Mouse (Mus musculus): ENCODE results near the gene Smim26.
"Not testable (repeated sequence)": the region's sequence is repeated elsewhere in the genome, so short reads cannot be mapped to it uniquely, and the experiment has no call there.

Smim26 gene

DNA sequence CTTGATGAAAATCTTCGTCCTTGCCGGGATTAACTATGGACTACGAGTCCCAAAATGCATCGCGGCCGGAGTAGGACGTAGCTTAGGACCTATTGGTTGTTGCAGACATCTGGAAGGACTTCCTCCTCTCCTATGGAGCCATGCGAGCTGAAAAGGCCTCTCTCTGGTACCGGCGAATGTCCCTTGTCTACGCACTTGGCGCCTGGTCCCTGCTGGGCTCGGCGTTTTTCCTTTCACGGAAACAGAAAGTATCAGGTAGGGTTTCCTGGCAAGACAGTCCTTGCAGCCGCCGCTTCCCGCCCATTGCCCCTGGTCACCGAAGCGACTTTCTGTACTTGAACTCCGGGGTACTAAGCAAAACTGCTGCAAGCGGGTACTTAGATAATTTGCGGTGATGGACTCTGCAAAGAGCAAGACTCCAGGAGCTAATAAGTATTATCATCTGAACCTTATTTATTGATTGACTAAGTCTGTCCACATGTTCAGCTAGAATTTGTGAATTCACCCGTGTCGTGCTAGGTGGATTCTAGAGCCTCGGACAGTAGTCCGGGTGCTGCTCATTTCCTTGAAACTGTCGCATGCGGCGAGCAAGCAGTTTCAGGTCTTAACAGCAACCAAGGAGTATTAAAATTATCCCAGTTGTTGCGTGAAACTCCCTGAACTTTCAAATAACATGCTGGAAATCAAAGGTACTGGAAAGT lies at the start of gene Smim26:
Gene Smim26 (plus strand): TSS at position 104 of the 701 bp plus-strand sequence.
- DNase-seq (ENCODE audit: low spot score in 2 of 2), result peak; percentile 48 to 78

DNA sequence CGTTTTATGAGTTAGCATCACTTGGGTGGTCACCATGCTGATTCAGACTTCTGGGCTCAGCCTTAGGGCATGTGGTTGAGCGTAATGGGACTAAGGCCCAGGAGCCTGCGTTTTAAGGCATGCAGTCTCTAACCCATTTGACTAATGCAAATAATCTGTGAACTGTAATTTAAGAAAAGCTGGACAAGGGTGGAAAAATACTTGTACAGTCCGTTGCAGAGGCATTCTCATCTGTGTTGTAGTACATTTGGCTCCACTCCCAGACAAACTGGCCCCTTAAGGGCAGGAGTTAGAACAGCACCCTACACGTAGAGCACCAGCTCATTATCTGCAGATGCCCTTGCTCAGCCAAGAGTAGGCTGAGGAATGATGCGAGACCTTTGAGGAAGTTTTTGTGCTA lies 49.2 kb upstream of the Smim26 start:
- DNase-seq (ENCODE audit: low spot score in 2 of 2), result no peak

DNA sequence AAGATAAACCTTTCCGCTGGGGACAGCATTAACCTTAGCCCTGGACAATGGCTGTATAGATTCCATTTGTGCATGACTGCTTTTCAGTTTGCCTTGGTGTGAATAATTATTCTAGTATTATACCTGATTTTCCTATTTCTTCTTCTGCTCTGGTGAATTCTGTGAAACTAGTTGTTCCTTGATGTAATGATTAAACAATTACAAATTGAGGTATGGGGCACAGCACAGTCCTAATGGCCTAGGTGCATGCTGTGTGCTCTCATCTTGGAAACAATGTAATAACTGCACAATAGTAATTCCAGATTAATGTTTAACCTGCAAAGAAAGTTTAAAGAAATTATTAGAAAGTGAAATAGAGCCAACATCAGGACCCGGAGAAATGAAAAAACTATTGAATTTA lies 48.8 kb upstream of the Smim26 start:
- DNase-seq (ENCODE audit: low spot score in 2 of 2), result no peak

DNA sequence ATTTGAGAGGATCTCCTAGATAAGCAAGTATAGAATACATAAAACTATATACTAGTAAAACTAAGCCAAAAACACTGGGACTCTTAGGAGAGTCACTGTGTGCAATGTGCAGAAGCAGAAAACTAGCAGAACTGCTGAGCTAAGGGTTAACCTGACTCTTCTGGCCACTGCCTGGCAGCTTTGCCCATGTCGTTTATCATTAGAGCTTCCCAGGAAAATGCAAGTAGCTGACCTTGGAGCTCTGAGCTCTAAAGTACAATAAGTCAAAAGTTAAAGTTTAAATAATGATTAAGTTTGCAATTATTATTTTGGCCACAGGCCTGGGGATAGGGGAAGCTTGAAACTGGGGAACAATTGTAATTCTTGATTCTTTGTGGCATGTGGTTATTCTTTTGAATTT lies 48.4 kb upstream of the Smim26 start:
- DNase-seq (ENCODE audit: low spot score in 2 of 2), result no peak

DNA sequence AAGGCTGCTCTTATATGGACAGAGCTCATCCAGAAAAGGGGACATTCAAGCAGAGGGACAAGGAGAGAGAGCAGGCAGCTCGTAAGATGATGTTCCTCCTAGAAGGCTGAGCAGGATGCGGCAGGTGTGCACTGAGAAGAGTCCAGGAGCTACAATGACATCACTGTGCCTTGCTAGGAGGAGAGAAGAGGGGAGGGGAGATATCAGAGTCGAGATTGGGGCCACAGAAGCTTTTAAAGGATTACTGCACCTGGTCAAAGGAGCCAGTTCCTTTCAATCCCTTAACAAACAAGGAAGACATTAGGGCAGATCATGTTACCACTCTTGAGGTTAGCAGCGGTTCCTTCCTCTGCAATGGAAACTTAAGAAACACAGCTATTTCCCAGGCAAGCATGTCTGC lies 46.3 kb upstream of the Smim26 start:
- no peak for DNase-seq (ENCODE audit: low spot score in 2 of 2)

DNA sequence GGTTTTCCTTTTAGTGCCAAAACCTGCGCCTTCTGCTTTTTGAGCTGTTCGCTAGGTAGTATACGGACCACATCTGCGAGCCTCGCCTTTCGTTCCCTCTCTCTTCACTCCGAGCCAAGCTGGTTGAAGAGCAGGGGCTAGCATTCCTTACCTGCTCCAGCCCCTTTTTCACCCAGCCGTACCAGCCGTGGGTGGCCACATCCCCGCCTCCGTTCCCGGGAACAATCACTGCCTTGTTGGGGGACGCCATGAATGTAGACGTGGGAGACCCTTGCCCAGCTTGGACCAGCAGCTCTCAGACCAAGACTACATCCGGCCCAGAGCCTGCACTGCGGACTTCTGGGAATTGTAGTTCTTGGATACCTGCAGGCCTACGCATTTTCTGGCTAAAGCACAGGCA lies 43.3 kb upstream of the Smim26 start, which contains the start of gene Rbbp9:
Gene Rbbp9 (minus strand): TSS at position 341 of the 400 bp plus-strand sequence.
- DNase-seq (ENCODE audit: low spot score in 2 of 2), result peak; percentile 24 to 44

DNA sequence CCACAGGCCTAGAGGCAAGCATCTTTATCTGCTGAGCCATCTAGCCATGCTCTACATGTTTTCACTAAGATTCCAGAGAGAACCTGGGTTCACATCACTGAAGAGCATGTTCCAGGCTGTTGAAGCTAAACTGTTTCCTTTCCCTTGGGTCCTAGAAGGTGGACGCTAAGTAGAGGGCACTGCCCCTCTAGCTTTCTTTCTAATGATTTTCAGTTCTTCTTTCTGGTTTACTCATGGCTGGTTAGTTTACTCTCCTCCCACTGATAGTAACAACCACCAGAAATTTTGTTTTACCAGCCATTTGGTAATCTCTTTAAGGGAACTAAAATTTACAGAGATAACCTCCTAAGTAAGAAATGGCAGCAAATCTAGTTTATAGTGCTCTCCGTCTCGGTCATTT lies 39.9 kb upstream of the Smim26 start:
- DNase-seq (ENCODE audit: low spot score in 2 of 2), result no peak

DNA sequence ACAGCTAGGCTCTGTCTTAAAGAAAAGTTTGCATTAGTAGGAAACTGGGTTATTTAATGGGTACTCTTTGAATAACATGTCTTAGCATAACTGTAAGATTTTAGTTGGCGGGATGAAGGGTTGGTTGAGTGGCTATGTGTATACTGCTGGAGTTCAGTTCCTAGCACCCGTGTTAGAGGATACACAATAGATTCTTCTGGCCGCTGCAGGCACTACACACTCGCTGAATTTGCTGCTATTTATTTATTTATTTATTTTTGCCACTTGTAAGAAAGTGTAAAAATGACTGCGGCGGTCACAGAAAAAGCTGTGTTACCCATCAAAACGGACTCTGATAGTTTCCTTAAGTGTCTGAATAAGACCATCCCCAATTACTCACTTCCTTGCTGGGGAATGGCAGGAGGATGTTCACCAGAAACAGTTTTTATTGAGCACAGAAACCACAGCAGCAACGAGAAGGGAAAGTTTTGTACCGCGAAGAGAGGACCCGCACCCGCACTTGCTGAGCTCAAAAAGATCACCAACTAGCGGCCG lies 38.5 kb upstream of the Smim26 start:
- peak; percentile 10 to 15 for DNase-seq (ENCODE audit: low spot score in 2 of 2)

DNA sequence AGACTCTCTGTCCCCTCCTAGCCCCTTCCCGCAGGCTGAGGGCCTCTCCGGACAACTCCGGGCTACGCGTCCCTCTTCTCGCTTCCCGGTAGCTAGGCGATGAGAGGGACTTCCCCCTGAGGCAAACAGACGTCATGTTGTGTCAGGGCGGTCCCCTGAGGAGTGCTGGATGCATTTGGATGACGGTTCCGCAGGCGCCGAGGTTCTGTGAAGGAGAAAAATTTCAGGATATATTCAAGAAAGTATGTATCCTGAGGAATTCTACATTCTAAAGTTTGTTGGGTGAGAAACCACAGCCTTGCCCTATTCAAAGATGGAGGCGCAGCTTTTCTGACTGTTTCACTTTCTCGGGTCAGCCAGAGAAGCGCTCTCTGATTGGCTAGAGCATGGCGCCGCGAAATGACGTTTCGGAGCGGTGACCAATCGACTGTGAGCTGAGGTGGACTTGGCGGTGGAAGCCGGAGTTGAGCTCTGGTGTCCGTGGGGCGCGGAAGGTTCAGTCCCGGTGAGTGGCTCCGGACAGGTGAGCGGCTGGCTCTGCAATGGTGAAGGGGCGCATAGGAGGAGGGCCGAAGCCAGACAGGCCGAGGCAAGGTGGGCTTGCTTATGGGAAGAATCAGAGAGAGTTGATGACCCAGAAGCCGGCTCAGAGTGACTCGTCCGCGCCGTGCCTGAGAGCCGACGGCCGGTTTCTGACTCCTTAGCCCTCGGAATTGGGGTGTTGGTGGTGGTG lies 37.9 kb upstream of the Smim26 start, which contains the start of gene Sec23b:
Gene Sec23b (plus strand): TSS at position 410 of the 733 bp plus-strand sequence.
- DNase-seq (ENCODE audit: low spot score in 2 of 2), result peak; percentile 93 to 96

DNA sequence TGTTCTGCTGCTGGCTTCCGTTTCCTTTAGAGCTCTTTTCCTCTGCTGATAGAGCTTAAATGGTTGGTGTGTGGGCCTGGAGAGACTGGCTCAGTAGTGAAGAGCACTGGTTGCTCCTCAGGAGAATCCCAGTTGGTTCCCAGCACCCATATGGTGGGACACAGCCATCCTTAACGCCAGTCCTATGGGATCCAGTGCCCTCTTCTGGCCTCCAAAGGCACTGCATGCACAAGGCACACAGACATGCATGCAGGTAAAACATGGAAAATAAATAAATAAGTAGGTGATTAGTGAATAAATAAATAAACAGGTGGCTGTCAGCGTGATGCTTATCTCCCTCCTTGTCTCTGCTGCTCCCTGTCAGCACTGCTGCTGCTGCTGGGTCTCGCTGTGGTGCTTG lies 5.1 kb upstream of the Smim26 start:
- DNase-seq (ENCODE audit: low spot score in 2 of 2), result no peak

DNA sequence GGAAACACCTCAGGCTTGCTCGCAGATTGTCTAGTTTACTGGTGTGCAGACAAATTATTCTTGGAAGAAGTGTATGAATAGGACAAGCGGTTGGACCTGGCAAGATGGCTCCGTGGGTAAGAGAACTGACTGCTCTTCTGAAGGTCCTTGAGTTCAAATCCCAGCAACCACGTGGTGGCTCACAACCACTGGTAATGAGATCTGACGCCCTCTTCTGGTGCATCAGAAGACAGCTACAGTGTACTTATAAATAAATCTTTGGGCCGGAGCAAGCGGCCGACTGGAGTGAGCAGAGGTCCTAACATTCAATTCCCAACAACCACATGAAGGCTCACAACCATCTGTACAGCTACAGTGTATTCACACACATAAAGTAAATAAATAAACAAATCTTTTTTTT lies 818 bp upstream of the Smim26 start:
- DNase-seq (ENCODE audit: low spot score in 2 of 2), result not testable (repeated sequence)

DNA sequence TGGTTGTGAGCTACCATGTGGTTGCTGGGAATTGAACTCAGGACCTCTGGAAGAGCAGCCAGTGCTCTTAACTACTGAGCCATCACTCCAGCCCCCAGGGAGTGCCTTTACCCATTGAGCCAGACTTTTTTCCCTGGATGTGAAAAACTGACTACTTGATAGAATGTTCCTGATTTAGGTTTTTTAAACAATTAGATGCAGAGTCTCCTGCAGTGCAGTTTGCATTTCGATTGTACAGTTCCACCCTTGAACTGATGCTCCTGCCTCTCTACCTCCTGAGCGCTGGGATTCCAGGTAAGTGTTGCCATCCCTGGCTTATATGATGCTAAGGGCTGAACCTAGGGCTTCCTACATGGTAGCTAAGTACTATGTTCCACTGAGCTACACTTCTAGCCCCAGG lies 4.2 kb downstream of the Smim26 start:
- DNase-seq (ENCODE audit: low spot score in 2 of 2), result no peak

DNA sequence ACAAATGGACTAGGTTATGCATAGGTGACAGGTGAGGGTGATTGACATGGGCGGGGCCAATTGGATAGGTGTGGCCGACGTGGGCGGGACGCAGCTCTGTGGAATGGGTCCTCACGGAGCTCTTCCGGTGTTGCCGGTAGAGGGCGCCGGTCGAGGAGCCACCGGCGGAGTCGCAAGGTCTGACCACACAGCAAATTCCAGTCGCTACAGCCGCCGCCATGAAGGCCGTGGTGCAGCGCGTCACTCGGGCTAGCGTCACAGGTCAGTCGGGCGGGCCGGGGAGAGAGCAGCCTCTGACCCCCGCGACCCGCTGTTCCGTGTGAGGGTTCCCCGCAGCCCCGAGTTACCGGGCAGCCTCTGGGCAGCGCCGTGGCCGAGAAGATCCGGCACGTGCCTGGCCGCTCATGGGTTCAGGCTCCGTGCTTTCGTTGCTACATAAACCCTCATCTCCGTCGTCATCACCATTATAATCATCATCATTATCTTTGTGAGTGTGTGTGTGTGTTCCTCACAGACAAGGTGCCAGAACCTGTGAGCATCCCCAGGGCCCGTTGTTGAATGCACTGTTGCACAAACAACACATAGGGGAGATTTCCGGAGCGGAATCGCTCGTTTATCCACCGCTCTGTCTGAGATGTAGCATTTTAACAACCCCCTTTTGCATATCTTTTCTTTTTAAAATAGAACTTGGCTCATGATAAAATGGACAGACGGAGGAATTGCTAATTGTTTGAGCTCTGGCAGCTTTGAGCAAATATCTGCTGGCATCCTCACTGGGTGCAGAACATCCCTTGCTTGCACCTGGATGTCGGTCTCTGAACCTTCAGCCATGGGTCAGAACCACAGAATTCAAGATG lies 6.2 kb downstream of the Smim26 start, which contains the start of gene Dtd1:
Gene Dtd1 (plus strand): TSS at position 67 of the 857 bp plus-strand sequence.
- DNase-seq (ENCODE audit: low spot score in 2 of 2), result peak; percentile 81 to 93

DNA sequence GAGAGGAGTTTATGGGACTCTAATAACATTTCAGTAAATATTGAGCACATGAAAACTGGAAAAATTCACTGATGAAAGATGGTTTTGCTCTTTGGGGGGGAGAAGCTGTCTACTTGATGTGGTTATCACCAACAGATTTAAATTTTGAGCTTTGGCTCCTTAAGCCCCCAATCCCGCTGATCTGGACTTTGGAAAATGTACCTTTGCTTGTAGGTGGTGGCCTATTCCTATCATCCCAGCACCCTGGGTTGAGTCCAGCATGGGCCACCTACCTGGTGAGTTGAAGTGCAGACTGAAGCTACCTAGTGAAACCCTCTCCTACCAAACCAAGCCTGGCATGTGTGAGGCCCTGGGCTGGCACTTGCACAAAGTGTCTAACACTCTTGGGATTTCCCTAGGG lies 7.7 kb downstream of the Smim26 start:
- no peak for DNase-seq (ENCODE audit: low spot score in 2 of 2)

DNA sequence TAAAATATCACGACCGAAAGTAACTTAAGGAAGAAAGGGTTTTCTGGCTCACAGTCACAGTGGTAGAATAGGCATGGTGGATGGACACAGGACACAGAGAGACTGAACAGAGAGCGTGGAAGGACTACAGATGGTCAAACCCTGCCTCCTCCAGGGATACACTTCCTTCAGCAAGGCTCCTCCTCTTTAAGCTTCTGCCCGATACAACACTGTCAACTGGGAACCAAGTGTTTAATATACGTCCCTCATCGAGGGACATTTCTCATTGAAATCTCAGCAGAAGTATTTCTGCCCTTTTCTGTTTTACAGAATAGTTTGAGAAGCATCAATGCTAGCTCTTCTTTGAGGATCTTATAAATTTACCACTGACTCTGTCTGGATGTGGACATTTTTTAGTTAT lies 20.1 kb downstream of the Smim26 start:
- no peak for DNase-seq (ENCODE audit: low spot score in 2 of 2)

DNA sequence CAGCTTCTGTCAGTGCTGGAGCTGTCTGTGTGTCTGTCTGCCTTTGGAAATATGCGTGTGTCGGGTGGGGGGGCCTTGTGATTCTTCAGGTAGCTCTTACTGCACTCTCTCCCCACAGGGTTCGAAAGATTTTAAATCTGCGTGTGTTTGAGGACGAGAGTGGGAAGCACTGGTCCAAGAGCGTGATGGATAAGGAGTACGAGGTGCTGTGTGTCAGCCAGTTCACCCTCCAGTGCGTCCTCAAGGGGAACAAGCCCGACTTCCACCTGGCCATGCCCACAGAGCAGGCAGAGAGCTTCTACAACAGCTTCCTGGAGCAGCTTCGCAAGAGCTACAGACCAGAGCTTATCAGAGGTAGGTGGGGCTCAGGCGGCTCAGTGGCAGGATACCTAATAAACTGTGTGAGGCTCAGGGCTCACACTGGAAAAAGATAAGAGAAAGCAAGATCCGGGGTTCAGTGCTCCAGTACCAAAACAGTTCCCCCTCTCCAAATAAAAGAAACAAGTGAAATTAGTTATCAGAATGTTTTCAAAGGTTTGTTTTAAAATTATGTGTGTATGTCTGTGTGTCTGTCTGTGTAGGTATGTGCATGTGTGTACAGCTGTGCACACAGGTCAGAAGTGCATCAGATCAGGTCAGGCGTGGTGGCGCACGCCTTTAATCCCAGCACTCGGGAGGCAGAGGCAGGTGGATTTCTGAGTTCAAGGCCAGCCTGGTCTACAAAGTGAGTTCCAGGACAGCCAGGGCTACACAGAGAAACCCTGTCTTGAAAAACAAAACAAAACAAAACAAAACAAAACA lies 23.4 kb downstream of the Smim26 start:
- no peak for DNase-seq (ENCODE audit: low spot score in 2 of 2)

DNA sequence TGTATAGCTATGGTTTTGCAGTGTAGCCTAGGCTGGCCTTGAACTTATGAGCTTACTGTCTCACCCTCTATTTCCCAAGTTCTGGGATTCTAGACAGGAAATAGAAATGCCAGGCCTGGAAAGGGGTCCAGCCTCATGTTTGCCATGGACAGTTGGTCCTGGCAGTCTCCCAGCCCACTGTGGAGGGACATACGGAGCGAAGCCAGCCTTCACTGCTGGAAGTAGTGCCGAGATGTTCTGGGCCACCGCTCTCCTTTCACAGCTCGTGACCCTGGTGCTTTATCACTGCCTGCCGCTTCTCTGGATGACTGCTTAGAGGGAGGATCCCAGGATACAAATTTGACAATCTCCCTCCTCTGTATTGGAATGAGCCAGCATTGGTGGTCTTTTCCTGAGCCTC lies 27.6 kb downstream of the Smim26 start:
- no peak for DNase-seq (ENCODE audit: low spot score in 2 of 2)

DNA sequence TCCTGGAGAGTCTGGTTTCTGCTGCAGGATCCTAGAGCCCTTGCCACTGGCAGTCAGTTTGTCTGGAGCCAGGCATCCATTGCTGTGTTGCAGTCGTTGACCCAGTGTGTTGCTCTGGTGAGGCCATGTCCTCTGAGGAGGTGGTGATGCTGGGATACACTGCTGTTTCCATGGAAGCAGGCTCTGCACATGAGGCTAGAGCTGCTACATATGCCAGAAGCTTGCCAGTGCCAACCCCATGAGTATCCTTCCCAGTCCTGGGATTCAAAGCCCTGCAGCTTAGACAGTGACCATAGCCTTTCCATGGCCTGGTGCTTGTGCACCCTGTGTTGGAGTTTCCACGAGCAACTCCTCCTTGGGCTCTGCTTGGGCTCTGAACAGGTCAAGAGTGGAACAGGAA lies 39.7 kb downstream of the Smim26 start:
- no peak for DNase-seq (ENCODE audit: low spot score in 2 of 2)

DNA sequence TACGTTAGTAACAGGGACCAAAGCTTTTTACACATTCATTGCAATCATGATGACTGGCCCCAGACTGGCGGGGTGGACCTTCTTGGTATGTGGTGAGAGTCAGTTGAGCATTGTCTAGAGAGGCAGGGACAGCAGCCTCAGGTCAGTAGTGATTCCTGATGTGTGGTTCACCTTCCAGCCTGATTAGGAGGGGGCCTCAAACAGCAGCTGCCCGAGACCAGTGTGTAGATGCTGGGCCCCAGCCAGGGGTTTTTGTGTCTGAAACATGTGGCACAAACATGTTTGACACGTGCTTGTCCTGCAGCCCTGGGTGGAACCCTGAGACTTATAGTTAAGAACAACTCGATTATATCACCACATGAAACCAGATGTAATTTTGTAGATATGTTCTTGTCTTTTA lies 40.4 kb downstream of the Smim26 start:
- no peak for DNase-seq (ENCODE audit: low spot score in 2 of 2)

DNA sequence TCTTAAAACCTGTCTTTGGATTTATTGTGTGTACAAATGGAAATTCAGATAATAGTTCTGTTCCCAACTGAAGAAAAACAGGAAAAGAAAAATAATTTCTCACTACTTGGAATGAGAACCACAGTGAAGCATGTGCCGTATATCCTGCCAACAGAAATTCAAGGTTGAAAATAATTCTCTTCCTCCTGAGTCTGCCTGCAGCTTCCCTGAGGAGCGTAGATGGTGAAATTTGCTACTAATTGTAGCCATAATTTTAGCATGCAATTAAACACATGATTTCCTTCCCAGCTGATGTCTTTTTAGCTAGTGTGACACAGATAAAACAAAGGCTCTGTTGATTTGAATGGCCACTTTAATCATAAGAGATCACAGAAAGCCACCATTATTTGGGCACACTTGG lies 40.9 kb downstream of the Smim26 start:
- DNase-seq (ENCODE audit: low spot score in 2 of 2), result no peak
